ENCODE assay signal across 20 mouse cellular contexts in genomic region chr8:110033771-110034170, GRCm38 (mm10). TPM values are rescaled to one million over a fixed set of nuclear protein-coding genes. Genes with fewer than 3 reads are reported as not detected.
DNase-seq lines count a peak whose midpoint lies in the region; ATAC-seq and TF ChIP-seq lines count a peak whose summit lies in the region.
"Not testable (repeated sequence)": the region's sequence is repeated elsewhere in the genome, so short reads cannot be mapped to it uniquely, and the experiment has no call there.
"Had no signal": no experiment of that assay in that cellular context is flagged by ENCODE, and none has a peak within 500 bp of the region (broad histone marks: within the 10 kb centered on the region; RNA-seq: fewer than 3 reads in every experiment).

No protein-coding gene starts in this region.

- TF ChIP-seq POLR2A in brain, embryonic 14.5 days (IDR thresholded peaks at IDR 0.05; ENCODE audit: borderline replicate concordance, extremely low read depth, insufficient read depth, insufficient read length, poor library complexity, severe bottlenecking), result not testable (repeated sequence)

- not testable (repeated sequence) for H3K4me3 ChIP-seq in embryonic facial prominence, embryonic 10.5 days; heart, embryonic 10.5 days; heart, embryonic 16.5 days (ENCODE audit: low read length); hindbrain, embryonic 11.5 days (ENCODE audit: low read depth, low read length); midbrain, embryonic 10.5 days

- H3K27me3 ChIP-seq in embryonic facial prominence, embryonic 10.5 days (replicated peaks; ENCODE audit: low read depth, poor library complexity, severe bottlenecking); heart, embryonic 10.5 days (ENCODE audit: insufficient read depth, poor library complexity, severe bottlenecking); heart, embryonic 16.5 days (ENCODE audit: control insufficient read depth, insufficient read depth, low read length); hindbrain, embryonic 11.5 days (ENCODE audit: control insufficient read depth, insufficient read depth, low read length); midbrain, embryonic 10.5 days (ENCODE audit: low read depth, poor library complexity, severe bottlenecking): not testable (repeated sequence)

- H3K4me2 ChIP-seq in heart, embryonic 16.5 days (ENCODE audit: low read depth, low read length); hindbrain, embryonic 11.5 days (replicated peaks; ENCODE audit: low read depth, low read length): not testable (repeated sequence)

- TF ChIP-seq CTCF in brain, embryonic 14.5 days (IDR thresholded peaks at IDR 0.05; ENCODE audit: borderline replicate concordance, extremely low read depth, insufficient read depth, insufficient read length), result not testable (repeated sequence)

- ATAC-seq in heart, embryonic 16.5 days (replicated peaks; ENCODE audit: extremely low read depth, insufficient read depth, low FRiP score), result 0 out of 2 replicates have a peak, but pooled peaks have one; percentile 82
- not testable (repeated sequence) for ATAC-seq in hindbrain, embryonic 11.5 days (ENCODE audit: low FRiP score)

- WGBS in embryonic facial prominence, embryonic 10.5 days, result 27% methylated on average over 8 of the region's 8 CpGs
- 17% methylated on average over 8 of the region's 8 CpGs for WGBS in heart, embryonic 10.5 days
- 17% methylated on average over 8 of the region's 8 CpGs for whole genome bisulfite sequencing in heart, embryonic 16.5 days
- WGBS in hindbrain, embryonic 11.5 days, result 28% methylated on average over 8 of the region's 8 CpGs
- WGBS in midbrain, embryonic 10.5 days, result 37% methylated on average over 8 of the region's 8 CpGs

- DNase-seq in brain, embryonic 14.5 days (ENCODE audit: low read depth), result peak; percentile 44
- DNase-seq in embryonic facial prominence, embryonic 10.5 days (ENCODE audit: low spot score), result peak; percentile 18
- DNase-seq in heart, embryonic 10.5 days (ENCODE audit: low spot score), result peak; percentile 82
- peak; percentile 16 for DNase-seq in hindbrain, embryonic 11.5 days (ENCODE audit: low spot score)
- peak; percentile 21 for DNase-seq in midbrain, embryonic 10.5 days (ENCODE audit: low spot score)
- peak; percentile 38 for DNase-seq in testis, postnatal 14 days (ENCODE audit: low spot score)

- H3K36me3 ChIP-seq in embryonic facial prominence, embryonic 10.5 days (replicated peaks); heart, embryonic 10.5 days; heart, embryonic 16.5 days (ENCODE audit: control insufficient read depth, insufficient read depth); hindbrain, embryonic 11.5 days (ENCODE audit: control insufficient read depth, insufficient read depth, low read length); midbrain, embryonic 10.5 days: not testable (repeated sequence)

- H3K27ac ChIP-seq in embryonic facial prominence, embryonic 10.5 days (replicated peaks); heart, embryonic 10.5 days; heart, embryonic 16.5 days (ENCODE audit: low read length); hindbrain, embryonic 11.5 days (ENCODE audit: low read depth, low read length); midbrain, embryonic 10.5 days (replicated peaks): not testable (repeated sequence)

- H3K4me1 ChIP-seq in embryonic facial prominence, embryonic 10.5 days; heart, embryonic 16.5 days (ENCODE audit: control insufficient read depth, insufficient read depth, low read length); hindbrain, embryonic 11.5 days (replicated peaks; ENCODE audit: control insufficient read depth, insufficient read depth, low read length): not testable (repeated sequence)
- peaks cover 35% of the 10 kb centered on the region for H3K4me1 ChIP-seq in heart, embryonic 10.5 days
- H3K4me1 ChIP-seq in midbrain, embryonic 10.5 days, result peaks cover 13% of the 10 kb centered on the region

- H3K9me3 ChIP-seq in embryonic facial prominence, embryonic 10.5 days; heart, embryonic 10.5 days; heart, embryonic 16.5 days (replicated peaks; ENCODE audit: control insufficient read depth, low read length); hindbrain, embryonic 11.5 days (ENCODE audit: control insufficient read depth, low read length); midbrain, embryonic 10.5 days (replicated peaks): not testable (repeated sequence)

- not testable (repeated sequence) for H3K9ac ChIP-seq in heart, embryonic 16.5 days (ENCODE audit: low read length); hindbrain, embryonic 11.5 days (ENCODE audit: low read depth, low read length)

RNA-seq across cellular contexts. Expression of gene Chst4, which starts 5.8 kb away (rescaled TPM):
- not detected in 2 replicates for polyA plus RNA-seq in brain, embryonic 14.5 days (2012; rRNA removed)
- polyA plus RNA-seq in embryonic facial prominence, embryonic 10.5 days (2016; fragmentation: Nextera tagmentation; extraction: Ambion mirVana), result not detected in 2 replicates
- polyA plus RNA-seq in heart, embryonic 10.5 days (2016; fragmentation: Nextera tagmentation; extraction: Ambion mirVana), result 0.15 TPM in 1 of 2 replicates, not detected in the other
- 1.6 and 2.1 TPM in 2 replicates for polyA plus RNA-seq in heart, embryonic 16.5 days (2015; fragmentation: Nextera tagmentation; extraction: Ambion mirVana)
- polyA plus RNA-seq in hindbrain, embryonic 11.5 days (2014; fragmentation: Nextera tagmentation; extraction: Ambion mirVana), result 0.14 TPM in 1 of 2 replicates, not detected in the other
- 0.06 TPM in 1 of 2 replicates, not detected in the other for polyA plus RNA-seq in midbrain, embryonic 10.5 days (2016; fragmentation: Nextera tagmentation; extraction: Ambion mirVana)
- polyA plus RNA-seq: embryonic facial prominence, embryonic 14.5 days; erythroblast, embryonic 14.5 days; forebrain, embryonic 12.5 days; forebrain, postnatal 0 days; hindbrain, embryonic 16.5 days; limb, embryonic 12.5 days; liver, embryonic 15.5 days; lung, embryonic 14.5 days; midbrain, embryonic 13.5 days; neural tube, embryonic 14.5 days had no signal

RNA-seq across cellular contexts. Expression of gene Tat, which starts 43.5 kb away (rescaled TPM):
- 0.05 and 0.08 TPM in 2 replicates for polyA plus RNA-seq in brain, embryonic 14.5 days (2012; rRNA removed)
- polyA plus RNA-seq in embryonic facial prominence, embryonic 10.5 days (2016; fragmentation: Nextera tagmentation; extraction: Ambion mirVana), result not detected in 2 replicates
- polyA plus RNA-seq in heart, embryonic 10.5 days (2016; fragmentation: Nextera tagmentation; extraction: Ambion mirVana), result not detected in 2 replicates
- 0.09 and 0.12 TPM in 2 replicates for polyA plus RNA-seq in heart, embryonic 16.5 days (2015; fragmentation: Nextera tagmentation; extraction: Ambion mirVana)
- not detected in 2 replicates for polyA plus RNA-seq in hindbrain, embryonic 11.5 days (2014; fragmentation: Nextera tagmentation; extraction: Ambion mirVana)
- not detected in 2 replicates for polyA plus RNA-seq in midbrain, embryonic 10.5 days (2016; fragmentation: Nextera tagmentation; extraction: Ambion mirVana)
- polyA plus RNA-seq: erythroblast, embryonic 14.5 days; forebrain, embryonic 12.5 days; forebrain, postnatal 0 days; hindbrain, embryonic 16.5 days; intestine, embryonic 14.5 days; kidney, embryonic 16.5 days; limb, embryonic 12.5 days; lung, embryonic 14.5 days; midbrain, embryonic 13.5 days; neural tube, embryonic 14.5 days; stomach, embryonic 16.5 days had no signal

RNA-seq across cellular contexts. Expression of gene Zfp612, which starts 45.8 kb away (rescaled TPM):
- polyA plus RNA-seq in brain, embryonic 14.5 days (2012; rRNA removed), result 11.9 and 15.0 TPM in 2 replicates
- polyA plus RNA-seq in embryonic facial prominence, embryonic 10.5 days (2016; fragmentation: Nextera tagmentation; extraction: Ambion mirVana), result 8.1 and 8.7 TPM in 2 replicates
- polyA plus RNA-seq in heart, embryonic 10.5 days (2016; fragmentation: Nextera tagmentation; extraction: Ambion mirVana), result 6.3 and 6.7 TPM in 2 replicates
- 5.9 and 6.1 TPM in 2 replicates for polyA plus RNA-seq in heart, embryonic 16.5 days (2015; fragmentation: Nextera tagmentation; extraction: Ambion mirVana)
- polyA plus RNA-seq in hindbrain, embryonic 11.5 days (2014; fragmentation: Nextera tagmentation; extraction: Ambion mirVana), result 10.1 and 11.4 TPM in 2 replicates
- polyA plus RNA-seq in midbrain, embryonic 10.5 days (2016; fragmentation: Nextera tagmentation; extraction: Ambion mirVana), result 9.7 and 11.2 TPM in 2 replicates
- polyA plus RNA-seq: erythroblast, embryonic 14.5 days had no signal

Comparison
In these comparisons a context has a peak if more than half of its experiments do, and no peak if none do; other contexts are left out.
1. DNase-seq: peak in every context shown above with its lines; median percentile 82 in heart, embryonic 10.5 days; 44 in brain, embryonic 14.5 days; 38 in testis, postnatal 14 days; 21 in midbrain, embryonic 10.5 days; 18 in embryonic facial prominence, embryonic 10.5 days; 16 in hindbrain, embryonic 11.5 days.